Mouse (Mus musculus): ENCODE results near the gene Catsperz. TPM values are rescaled to one million over a fixed set of nuclear protein-coding genes. Genes with fewer than 3 reads are reported as not detected.
"Not testable (repeated sequence)": the region's sequence is repeated elsewhere in the genome, so short reads cannot be mapped to it uniquely, and the experiment has no call there.

Catsperz gene
- total RNA-seq, 2 experiments from 2014 or later: 1.2 TPM; not detected in 1

GRCm38 (mm10) chr19:6909021-6909420 is 16.2 kb downstream of the Catsperz start:
- no peak for DNase-seq (ENCODE audit: low spot score in 2 of 2)

- DNase-seq (ENCODE audit: low spot score in 2 of 2): no peak
Measured at GRCm38 (mm10) chr19:6907811-6908540, 17.2 kb downstream of the Catsperz start.

- peak in 1 of 2 experiments; percentile 15 for DNase-seq (ENCODE audit: low spot score in 2 of 2)
Measured at GRCm38 (mm10) chr19:6907094-6907493, 18.1 kb downstream of the Catsperz start.

- no peak for DNase-seq (ENCODE audit: low spot score in 2 of 2)
Measured at GRCm38 (mm10) chr19:6906199-6906598, 19.0 kb downstream of the Catsperz start.

GRCm38 (mm10) chr19:6905498-6906159 is 19.6 kb downstream of the Catsperz start:
- no peak for DNase-seq (ENCODE audit: low spot score in 2 of 2)

GRCm38 (mm10) chr19:6904846-6905245 is 20.3 kb downstream of the Catsperz start:
- DNase-seq (ENCODE audit: low spot score in 2 of 2): no peak

- DNase-seq (ENCODE audit: low spot score in 2 of 2): no peak
Measured at GRCm38 (mm10) chr19:6903031-6903430, 22.1 kb downstream of the Catsperz start.

- no peak for DNase-seq (ENCODE audit: low spot score in 2 of 2)
Measured at GRCm38 (mm10) chr19:6899641-6900040, 25.5 kb downstream of the Catsperz start.

- not testable (repeated sequence) for DNase-seq (ENCODE audit: low spot score in 2 of 2)
Measured at GRCm38 (mm10) chr19:6895608-6896305, 29.4 kb downstream of the Catsperz start.

GRCm38 (mm10) chr19:6893731-6894451 is 31.3 kb downstream of the Catsperz start:
- no peak for DNase-seq (ENCODE audit: low spot score in 2 of 2)

- DNase-seq (ENCODE audit: low spot score in 2 of 2): no peak
Measured at GRCm38 (mm10) chr19:6892512-6892911, 32.7 kb downstream of the Catsperz start.

GRCm38 (mm10) chr19:6877965-6878364 is 47.2 kb downstream of the Catsperz start:
- no peak for DNase-seq (ENCODE audit: low spot score in 2 of 2)

GRCm38 (mm10) chr19:6876799-6877198 is 48.4 kb downstream of the Catsperz start:
- DNase-seq (ENCODE audit: low spot score in 2 of 2): no peak

- no peak for DNase-seq (ENCODE audit: low spot score in 2 of 2)
Measured at GRCm38 (mm10) chr19:6875834-6876233, 49.3 kb downstream of the Catsperz start.

- no peak for DNase-seq (ENCODE audit: low spot score in 2 of 2)
Measured at GRCm38 (mm10) chr19:6874257-6874656, 50.9 kb downstream of the Catsperz start.

- DNase-seq (ENCODE audit: low spot score in 2 of 2): no peak
Measured at GRCm38 (mm10) chr19:6872701-6873100, 52.5 kb downstream of the Catsperz start.

Small RNA genes lying within 50 kb of the gene (microRNA-seq; reads per million reads assigned to microRNA genes)
- gene Mir6990 (ENCODE audit: borderline number of aligned reads in 2 of 2): 6.1 to 8.6 reads per million in 2 experiments

Other genes with a start within 250 kb of the Catsperz start
- 10 to 100 TPM; 23.2 to 25.3 TPM for gene Rps6ka4, start 84.7 kb downstream of the Catsperz start, total RNA-seq (2021)
- 1 to 10 TPM; 2.0 TPM for gene Ccdc88b, start 67.2 kb downstream of the Catsperz start, total RNA-seq (2021)
- 100 to 1,000 TPM in 1 of 2 experiments, 10 to 100 TPM in 1; 83.2 to 110 TPM for gene Trmt112, start 15.7 kb downstream of the Catsperz start, total RNA-seq (2021)
- 100 to 1,000 TPM; 303 to 375 TPM for gene Prdx5, start 15.3 kb downstream of the Catsperz start, total RNA-seq (2021)
- gene Esrra, start 3.6 kb downstream of the Catsperz start, total RNA-seq (2021): 10 to 100 TPM; 38.7 to 63.0 TPM
- gene Kcnk4, start 9.1 kb upstream of the Catsperz start, total RNA-seq (2021): under 1 TPM; 0.23 to 0.35 TPM
- 10 to 100 TPM; 45.5 to 46.0 TPM for gene Bad, start 16.5 kb upstream of the Catsperz start, total RNA-seq (2021)
- 10 to 100 TPM; 56.4 to 56.8 TPM for gene Gpr137, start 17.1 kb upstream of the Catsperz start, total RNA-seq (2021)
- 100 to 1,000 TPM; 160 to 199 TPM for gene Ppp1r14b, start 49.6 kb upstream of the Catsperz start, total RNA-seq (2021)
- 10 to 100 TPM; 34.1 to 43.9 TPM for gene Plcb3, start 51.1 kb upstream of the Catsperz start, total RNA-seq (2021)
- gene Fkbp2, start 55.1 kb upstream of the Catsperz start, total RNA-seq (2021): 100 to 1,000 TPM in 1 of 2 experiments, 10 to 100 TPM in 1; 86.9 to 104 TPM
- gene Vegfb, start 62.3 kb upstream of the Catsperz start, total RNA-seq (2021): 100 to 1,000 TPM in 1 of 2 experiments, 10 to 100 TPM in 1; 84.3 to 164 TPM
- 10 to 100 TPM; 43.4 to 50.0 TPM for gene Dnajc4, start 67.2 kb upstream of the Catsperz start, total RNA-seq (2021)
- gene Nudt22, start 70.7 kb upstream of the Catsperz start, total RNA-seq (2021): 10 to 100 TPM; 21.5 to 24.7 TPM
- 10 to 100 TPM; 11.4 to 15.4 TPM for gene Trpt1, start 70.8 kb upstream of the Catsperz start, total RNA-seq (2021)
- 1 to 10 TPM; 7.4 to 8.7 TPM for gene Fermt3, start 94.1 kb upstream of the Catsperz start, total RNA-seq (2021)
- gene Stip1, start 114.6 kb upstream of the Catsperz start, total RNA-seq (2021): 100 to 1,000 TPM; 284 to 378 TPM
- gene Macrod1, start 131.4 kb upstream of the Catsperz start, total RNA-seq (2021): 10 to 100 TPM; 62.4 to 77.9 TPM
- gene Flrt1, start 180.3 kb upstream of the Catsperz start, total RNA-seq (2021): 1 to 10 TPM; 2.1 to 9.3 TPM

Measured in adrenal gland, adult 18-20 months (tissue).